Mouse (Mus musculus): ENCODE data around the gene Myrf.
A peak's percentile ranks its signal among the peaks of the same experiment; 100 is the strongest.

Myrf gene

DNA sequence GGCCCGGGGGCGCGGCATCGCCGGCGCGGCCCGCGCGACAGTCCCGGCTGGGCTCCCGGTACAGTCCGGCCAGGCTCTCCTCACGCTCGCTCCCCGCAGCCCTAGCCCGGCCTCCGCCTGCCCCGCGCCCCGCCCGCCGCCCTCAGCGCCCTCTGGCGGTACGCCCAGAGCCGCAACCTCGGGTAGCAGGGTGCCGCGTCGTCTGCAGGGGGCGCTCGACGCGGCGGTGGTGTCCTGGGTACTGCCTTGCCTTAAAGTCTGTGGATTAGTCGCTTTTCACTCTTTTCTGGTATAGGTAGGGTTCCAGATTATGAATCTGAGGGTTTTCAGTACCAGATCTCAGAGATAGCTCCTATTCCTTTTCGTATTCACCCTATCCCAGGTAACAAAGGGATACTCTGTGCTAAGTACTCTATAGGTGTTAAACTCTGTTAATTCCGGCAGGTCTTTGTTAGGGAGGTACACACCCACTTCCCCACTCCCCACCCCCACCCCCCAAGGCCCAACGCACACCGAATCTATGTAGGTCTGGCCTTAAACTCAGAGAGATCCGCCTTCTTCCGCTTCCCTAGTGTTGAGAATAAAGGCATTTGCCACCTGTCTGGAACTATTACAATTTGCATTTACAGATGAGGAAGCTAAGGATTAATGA, at the start of gene Myrf:
Gene Myrf (minus strand): TSS at position 95 of the 652 bp plus-strand sequence.
- peak; percentile 70 for DNase-seq

DNA sequence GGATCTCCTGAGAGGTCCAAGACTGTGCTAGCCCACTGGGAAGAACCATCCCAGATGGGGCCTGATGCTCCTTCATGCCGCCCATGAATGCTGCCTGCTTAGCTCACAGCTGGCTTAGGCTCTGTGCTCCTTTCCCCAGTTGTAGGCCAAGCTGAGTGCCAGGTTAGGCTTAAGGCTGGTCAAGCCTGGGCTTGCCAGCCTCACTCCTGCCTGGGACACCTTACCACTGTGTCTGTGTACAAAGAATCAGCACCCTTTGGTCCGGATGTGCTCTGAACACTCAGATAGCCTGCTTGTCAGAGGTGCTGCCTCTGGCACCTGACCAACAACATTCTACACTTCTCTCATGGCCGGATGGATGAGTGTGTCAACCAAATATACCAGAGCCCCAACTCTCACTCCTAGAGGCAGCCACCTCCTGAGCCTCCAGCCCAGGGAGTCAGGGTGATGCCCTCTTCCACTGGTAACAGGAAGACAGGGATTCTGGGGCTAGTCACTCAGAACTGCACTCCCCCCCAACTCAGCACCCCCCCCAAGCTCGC, 49.1 kb upstream of the Myrf start:
- no peak for DNase-seq

DNA sequence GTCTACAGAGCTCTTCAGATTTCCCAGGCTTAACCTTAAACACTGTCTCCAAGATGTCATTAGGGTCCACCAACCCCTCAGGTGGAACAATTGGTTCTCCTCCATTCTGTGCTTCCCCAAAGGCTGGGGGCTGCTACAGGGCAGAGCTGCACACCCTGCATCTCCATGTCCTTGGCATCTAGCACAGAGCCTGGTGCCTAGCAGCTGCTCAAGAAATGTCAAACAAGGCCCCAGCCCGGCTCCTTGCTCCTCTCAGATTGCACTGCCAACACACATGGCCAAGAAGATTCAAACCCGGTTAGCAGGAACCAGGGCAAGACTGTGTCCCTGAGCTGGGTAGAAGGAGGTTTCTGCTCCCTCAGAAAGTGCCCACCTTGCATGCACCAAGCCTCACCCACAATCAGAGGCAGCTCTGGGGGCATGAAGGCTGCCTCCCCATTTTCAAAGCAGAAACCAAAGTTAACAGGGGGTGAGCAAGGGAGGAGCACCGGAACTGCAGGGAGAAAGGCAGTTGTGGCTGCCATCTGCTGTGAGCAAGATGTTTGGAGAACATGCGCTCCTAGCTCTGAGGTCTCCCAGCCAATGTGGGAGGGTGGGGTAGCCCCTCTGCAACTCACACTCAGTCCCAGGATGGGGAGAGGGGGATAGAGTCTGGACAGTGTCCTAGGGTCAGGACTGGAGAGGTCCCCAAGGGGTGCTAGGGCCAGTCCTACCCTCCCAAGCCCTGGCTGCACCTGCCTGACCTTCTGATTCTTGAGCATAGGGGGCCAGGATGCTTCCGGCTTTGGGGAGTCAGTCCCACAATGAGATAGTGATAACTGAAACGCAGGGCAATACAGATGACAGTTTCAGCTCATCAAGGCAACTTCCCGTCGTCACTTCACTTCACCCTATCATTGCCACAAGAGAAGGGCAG, 47.8 kb upstream of the Myrf start:
- no peak for DNase-seq

DNA sequence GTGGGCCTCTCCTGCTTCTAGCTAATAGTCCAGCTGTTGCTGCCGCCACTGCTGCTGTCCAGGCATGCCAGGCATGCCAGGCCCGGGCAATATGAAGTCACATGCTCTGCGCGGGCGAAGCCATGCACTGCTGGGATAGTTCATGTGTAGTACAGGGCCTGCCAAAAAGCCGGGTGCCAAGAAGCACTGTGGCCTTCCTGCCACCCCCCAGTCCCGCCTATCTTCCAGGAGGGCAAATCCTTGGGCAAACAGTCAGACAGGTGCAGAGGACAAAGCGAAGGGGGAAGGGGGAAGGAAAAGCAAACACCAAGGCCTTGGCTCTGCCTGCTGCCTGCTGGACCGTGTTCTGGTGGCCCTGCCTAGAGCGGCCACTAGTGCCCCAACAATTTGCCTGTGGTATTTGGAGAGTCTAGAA, 45.9 kb upstream of the Myrf start:
- DNase-seq, result no peak

DNA sequence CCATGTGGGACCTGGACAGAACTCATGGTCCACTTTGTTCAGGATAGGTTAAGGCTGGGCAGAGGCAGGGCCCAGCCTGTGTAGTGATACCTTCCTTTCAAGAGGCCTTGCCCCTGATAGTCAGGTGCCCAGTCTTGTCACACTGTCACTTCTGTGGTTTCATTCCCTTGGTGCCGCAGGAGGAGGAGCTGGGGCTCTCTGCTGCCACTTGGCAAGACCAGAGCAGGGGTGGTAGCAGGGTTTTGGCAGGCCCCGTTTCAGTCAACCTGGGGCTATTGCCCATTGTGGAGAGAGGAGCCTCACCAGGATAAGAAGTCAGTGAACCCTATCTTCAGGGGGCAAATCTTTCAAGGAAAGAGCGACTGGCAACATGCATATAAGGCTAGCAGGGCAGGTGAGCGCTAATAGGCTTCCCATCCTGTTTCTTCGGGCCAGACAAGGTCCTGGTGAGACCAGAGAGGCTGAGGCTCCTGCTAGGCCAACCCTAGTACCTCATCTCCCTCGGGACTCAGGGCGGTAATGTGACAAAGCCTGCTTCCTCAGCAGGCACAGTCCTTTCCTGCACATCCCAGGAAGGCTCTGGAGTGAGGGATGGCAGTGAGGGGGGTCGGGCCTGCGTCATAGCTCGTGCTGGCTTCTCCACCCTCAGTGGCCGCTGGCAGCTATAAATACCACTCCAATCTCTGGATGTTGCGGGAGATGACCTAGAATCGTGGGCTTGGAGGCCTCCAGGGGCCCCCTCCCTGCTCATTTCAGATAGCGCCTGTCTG, 40.4 kb upstream of the Myrf start:
- no peak for DNase-seq

DNA sequence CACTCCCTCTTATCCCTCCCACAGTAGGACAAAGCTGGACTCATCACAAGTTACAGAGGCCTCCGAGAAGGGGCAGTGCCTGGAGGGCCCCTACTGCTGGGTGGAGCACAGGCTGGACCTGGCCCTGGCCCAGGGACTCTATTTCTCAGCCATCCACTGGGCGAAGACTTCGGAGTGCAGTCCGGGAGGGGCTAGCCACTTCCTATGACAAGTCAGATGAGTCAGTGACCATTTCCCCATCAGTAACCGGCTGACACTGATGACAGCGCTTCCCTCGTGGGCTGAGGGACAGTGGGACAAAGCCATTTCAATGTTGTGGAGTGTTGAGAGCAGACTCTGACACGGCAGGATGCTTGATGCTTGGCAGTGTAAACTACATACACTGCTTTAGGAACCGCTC, 39.1 kb upstream of the Myrf start:
- no peak for DNase-seq

DNA sequence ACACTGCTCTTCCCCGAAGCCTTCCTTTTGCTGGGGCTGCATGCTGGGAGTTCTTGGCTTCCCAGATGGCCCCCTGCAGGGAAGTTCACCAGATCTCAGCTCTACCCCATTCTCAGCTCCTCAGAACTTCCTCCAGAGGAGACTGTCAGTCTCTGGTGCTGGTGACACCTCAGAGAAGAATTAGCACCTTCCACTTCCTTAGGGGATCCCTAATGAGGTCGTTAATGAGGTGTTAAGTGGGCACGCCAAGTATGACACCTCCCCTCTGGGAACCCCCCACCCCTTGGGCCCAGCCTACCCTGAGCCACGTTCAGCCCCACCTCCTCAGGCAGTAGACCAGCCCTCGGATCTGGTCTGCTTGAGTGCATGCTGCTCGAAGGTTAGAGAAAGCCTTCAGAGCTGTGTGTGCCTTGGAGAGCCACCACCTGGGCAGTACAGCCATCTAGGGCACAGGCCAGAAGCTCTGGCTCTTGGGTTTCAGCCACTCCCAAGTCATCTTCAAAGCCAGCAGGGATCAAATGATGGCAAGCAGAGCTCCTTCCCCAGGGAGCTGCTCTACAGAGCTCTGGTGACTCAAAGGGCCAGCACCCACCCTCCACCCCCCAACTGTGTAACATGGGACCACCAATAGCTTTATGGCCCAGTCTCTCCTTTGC, 38.2 kb upstream of the Myrf start:
- DNase-seq, result no peak

DNA sequence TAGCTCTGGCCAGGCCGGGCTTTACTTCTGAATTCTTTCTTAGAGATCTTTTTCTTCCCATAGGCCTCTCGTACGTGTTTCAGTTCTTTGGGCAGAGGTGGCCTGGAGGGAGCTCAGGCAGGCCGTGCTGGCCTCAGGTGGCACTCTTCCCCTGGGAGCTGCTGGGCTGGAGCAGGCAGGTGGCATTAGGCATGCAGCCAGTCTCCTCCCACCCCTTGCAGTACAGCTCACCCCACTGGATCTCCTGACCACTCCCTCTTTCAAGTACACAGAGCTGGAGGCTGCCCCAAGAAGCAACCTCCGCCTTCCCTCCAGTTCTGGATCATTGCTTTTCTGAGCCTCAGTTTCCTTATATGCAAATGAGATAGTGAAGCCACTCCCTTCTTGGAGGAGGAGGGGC, 37.2 kb upstream of the Myrf start:
- no peak for DNase-seq

DNA sequence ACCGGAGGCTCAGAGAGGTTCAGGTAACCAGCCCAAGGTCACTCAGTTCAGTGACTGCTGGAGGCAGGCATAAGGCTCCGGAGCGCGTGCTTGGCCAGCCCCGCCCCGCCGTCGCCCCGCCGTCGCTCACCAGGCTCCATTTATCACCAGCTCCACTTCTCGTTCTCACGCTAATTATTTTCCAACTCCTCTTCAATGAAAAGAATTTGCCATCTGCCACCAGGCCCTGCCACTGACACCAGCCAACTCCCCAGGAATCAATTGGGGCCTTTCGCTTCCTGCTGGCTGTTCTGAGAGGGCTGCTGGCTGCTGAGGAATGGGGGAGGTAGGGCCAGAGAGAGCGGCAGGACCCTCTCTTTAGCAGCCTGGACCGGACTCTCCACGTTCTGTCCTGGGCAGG, 36.8 kb upstream of the Myrf start:
- no peak for DNase-seq

DNA sequence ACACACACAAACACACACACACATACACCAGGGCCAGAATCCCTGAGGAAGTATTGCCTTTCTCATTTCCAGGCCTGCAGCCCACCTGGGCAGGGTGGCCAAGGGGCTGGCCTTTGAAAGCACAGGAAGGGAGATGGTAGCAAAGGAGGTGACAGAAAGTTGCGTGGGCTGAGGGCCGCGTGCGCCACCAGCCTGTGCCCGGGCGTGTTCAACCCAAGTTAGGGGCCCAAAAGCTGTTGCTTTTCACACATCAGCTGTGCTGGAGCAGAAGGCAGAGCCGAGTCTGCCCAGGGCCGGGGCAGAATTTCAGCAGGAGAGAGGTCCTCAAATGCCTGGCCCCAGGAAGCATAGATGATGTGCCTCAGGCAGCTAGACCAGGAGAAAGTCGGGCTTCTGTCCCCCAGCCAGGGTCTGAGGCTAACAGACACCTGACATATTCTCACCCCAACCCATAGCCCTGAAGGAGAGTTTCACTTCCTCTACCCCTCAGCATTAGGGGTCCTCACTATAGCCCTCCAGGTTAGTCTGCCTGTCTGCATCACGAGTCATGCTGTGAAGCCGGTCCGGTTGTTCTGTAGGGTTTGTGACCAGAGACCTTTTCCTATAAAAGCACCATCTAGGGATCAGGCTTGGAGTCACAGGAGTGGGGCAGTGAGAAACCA, 36.1 kb upstream of the Myrf start:
- DNase-seq, result no peak

DNA sequence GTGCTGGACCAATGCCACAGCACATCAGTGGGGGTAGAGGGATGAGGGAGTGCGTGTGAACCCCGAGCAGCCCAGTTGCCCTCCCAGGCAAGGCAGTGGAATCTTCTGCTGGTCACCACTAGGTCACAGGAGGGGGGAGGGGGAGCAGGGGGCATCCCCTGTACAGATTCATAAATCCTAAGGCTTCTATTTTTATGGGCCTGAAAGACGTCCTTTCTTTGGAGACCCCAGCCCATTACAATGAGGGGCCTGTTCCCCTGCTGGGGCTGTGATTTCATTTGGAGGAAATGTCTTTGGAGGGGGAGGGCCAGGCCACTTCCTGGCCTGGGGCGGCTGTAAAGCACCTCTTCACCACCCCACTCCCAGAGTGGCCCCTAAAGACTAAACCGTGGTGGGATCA, 33.5 kb upstream of the Myrf start:
- no peak for DNase-seq

DNA sequence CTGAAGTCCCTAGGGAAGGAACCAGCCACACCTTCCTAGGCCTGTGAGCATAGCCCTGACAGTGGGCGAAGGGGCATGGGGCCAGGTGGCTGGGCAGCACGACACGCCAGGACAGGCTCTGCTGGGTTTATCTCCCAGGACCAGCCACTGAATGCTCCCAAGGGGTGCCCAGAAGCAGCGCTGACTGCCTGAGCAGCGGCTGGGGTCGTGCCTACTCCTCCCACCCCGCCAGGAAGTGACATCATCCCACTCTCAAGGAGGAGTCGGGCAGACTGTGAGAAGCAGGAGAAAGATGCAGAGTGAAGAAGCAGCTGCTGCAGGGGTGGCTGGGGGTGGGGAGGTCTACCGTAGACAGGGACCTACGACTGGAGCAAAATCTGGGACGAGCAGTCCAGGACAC, 32.2 kb upstream of the Myrf start:
- DNase-seq, result peak; percentile 75

DNA sequence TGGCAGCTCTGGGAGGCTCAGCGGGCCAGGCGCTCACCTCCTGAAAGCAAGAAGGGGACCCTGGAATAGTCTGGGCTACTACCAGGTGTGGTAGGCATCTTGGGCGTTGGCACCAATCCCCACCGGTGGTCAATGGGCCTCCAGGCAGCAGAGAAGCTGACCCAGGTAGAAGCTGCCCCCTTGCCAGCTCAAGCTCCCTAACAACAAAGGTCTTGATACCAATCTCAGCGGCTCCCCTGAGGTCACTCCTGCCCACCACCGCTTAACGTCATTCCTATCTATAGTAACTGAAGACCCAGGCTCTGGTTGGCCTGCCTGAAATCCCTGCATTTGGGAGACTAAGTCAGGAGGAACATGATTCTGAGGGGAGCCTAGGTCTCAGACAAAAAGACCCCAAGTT, 31.0 kb upstream of the Myrf start:
- no peak for DNase-seq

DNA sequence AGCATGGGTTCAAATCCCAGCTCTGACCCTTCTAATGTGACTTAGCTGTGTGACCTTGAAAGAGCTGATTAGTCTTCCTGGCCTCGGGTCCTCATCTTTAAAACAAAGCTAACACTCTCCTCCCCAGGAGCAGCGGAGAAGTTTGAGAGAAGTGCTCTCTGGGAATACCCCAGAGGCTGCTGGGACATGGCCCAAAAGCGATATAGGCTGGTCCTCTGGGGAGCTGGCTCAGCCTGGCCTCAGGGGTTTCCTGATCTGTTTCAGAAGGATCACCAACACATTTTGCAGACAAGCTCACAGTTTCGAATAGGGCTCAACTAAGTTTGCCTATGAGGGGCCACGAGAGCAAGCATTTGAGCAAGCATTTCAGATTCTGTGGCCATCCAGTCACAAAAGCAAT, 29.8 kb upstream of the Myrf start:
- no peak for DNase-seq

DNA sequence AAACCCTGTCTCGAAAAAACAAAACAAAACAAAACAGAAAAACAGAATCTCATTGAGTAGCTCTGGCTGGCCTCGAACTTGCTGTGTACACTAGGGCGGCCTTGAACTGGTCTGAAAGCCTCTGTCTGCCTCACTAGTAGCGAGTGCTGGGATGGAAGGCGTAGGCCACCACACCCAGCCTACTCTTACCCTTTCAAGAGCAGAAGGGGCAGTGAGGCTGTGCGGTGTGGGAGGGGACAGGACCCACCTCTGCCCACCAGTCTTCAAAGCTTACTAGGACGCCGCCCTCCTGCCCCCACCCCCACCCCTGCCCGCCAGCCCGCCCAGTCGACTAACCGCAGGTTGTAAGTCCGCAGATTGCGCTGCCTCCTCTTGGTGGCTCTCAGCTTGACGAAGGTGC, 28.3 kb upstream of the Myrf start:
- no peak for DNase-seq

DNA sequence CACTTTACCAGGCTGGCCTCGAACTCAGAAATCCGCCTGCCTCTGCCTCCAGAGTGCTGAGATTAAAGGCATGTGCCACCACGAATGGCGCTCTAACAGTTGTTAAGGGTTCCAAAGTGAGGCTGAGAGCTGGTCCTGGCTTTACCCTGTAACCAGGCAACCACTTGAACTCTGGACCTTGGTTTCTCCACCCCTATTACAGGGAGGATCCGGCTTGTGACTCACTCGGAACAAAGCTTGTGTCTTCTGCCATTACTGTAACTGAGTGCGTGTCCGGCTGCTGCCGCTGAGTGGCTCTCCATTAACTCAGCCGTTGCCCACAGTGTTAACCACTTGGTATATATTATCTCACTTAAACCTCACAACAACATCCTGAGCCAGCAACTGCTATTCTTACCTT, 27.4 kb upstream of the Myrf start:
- DNase-seq, result no peak

DNA sequence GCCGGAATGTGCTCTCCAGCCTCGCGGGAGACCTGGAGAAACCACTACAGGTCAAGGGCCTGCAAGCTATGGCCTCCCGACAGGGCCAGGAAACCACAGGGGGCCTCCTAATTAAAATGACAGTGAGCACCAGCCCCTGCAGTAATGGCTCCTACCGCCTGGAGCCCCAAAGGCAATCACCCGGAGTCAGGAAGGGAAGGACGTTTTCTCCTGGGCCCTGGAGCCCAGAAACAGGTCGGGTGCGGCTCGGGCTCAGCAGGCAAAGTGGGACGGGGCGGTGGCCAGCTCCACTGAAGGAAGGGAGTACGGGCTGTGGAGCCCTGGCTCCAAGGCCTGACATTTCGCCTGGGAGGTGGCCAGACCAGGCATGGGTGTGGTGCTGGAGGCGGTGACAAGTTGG, 26.5 kb upstream of the Myrf start:
- DNase-seq, result no peak

DNA sequence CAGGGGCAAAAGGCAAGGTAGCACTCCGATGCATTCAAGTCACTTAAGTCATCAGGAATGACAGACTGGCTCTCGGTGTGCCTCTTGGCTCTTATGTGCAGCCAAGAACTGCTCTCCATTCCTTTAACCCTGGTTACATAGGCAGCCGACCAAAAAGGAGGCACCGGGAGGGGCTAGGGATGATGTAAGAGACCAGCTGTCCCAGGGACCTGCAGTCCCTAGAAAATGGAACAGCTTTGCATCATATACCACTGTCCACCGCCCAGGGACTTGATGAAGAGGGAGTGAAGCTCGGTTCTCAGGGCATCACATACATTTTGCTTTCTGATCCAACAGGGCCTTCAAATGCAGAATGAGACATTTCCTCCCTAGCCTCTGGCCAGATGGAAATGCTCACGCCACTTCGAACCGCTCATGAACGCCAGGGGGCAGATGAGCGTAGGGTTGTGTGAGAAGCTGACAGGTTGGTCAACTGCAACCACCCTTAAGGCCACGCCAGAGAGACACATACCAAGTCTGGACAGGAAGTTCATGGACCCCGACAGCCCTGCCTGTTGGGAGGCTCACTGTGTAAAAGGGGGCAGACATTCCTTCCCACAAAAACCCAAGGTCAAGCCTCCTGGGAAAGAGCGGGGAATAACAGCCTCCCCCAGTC, 25.8 kb upstream of the Myrf start:
- DNase-seq, result peak; percentile 71

DNA sequence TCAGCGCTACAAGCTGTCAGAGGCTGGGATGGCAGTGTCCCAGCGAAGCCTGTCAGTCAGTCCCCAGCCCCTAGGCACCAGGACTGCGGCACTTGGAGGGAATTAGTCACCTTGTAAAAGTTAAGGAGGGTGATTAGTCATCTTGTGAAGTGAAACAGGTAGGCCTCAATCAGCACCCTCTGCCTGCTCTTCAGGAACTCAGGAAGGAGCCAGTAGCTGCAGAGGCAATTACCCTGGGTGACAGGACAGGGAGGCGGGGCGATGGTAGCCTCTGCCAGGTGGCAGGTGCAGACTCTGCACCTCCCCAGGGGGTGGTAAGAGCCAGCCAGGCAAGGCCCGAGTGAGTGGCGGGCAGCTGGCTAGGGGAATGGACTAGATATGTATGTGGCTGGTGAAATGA, 20.8 kb upstream of the Myrf start:
- no peak for DNase-seq

DNA sequence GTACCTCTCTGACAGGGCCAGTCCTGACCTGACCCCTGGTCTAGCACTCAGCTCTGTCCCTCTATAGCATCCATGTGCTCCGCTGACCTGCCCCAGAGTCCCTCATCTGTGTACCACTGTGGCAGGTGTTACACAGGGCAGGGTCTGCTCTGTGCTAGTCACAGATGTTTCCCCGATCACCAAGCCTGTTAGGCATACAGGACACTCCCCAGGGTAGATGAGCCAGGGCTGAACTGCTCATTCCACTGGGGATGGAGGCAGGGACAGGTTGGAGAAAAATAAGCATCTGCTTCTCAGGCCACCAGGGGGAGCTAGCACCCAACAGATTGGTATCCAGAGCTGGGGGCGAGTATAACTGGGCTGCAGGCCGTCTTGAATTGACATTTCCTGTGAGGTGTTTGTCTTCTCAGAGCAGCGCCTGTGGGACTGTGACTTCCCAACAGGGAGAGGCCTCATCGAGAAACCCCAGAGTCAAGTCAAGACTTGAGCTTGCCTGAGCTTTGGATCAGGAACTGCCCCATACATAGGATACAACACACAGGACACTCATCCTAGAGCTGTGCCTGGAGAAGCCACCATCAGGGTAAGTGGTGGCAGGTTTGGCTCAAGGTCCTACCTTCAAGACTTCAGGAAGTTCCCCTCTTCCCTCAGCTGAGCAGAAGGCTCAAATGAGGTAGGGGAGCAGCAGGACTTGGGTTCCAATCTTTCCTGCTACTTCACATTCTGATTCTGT, 17.9 kb upstream of the Myrf start:
- peak; percentile 82 for DNase-seq

DNA sequence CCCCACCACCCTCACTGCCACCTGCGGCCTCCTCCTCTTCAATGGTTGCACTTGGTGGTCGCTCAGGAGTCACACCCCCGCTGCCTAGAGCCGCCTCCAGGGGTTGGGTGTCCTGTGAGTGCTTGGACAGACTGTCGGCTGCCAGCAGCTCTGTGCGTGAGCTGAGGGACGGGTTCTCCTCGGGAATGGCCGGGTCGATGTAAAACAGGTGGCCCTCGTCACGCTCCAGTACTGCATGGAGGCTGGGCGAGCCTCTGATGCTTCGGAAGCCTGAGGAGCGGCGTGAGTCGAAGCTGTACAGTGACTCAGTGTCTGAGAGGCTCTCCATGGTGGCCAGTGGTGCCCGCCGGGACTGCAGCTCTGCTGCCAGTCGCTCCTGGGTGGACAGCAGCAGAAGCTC, 7.6 kb upstream of the Myrf start:
- no peak for DNase-seq
